Mouse (Mus musculus): ENCODE measurements around the gene Gprc5b. TPM values are rescaled to one million over a fixed set of nuclear protein-coding genes. Genes with fewer than 3 reads are reported as not detected.

Gene Gprc5b
- total and polyA plus RNA-seq, 3 experiments: 0.04 to 0.06 TPM; not detected in 1

- in situ Hi-C loops (cut with MboI; ENCODE audit: low pct_ligation_motif_present, low pct_unique_long_range_greater_than_20kb, low sequenced_read_pairs) (loop anchor here (10.0 kb wide), 1 partner anchor 141 kb away; the partner anchor contains the start of genes Iqck and Knop1), dilution Hi-C loops (cut with MboI; ENCODE audit: extremely low pct_ligation_motif_present, extremely low pct_unique_long_range_greater_than_20kb, low sequenced_read_pairs) (no loop called here)
Observed at GRCm38 (mm10) chr7:118996137-118996837, 1.3 kb upstream of the Gprc5b start.

GRCm38 (mm10) chr7:118995671-118996070 is 660 bp upstream of the Gprc5b start:
- DNase-seq (ENCODE audit: extremely low read depth): no peak
- peaks cover 21% of the 10 kb centered on the region for H3K27me3 ChIP-seq (replicated peaks)
- H3K36me3 ChIP-seq (replicated peaks in 1 of 2; ENCODE audit: control insufficient read depth in 1 of 2, insufficient read depth in 1 of 2, low read length in 1 of 2): no peaks in the 10 kb centered on the region
- H3K4me1 ChIP-seq (ENCODE audit: control insufficient read depth in 1 of 2, insufficient read depth in 2 of 2): peaks cover 0 to 7% of the 10 kb centered on the region in 2 experiments; a peak in 1 of 4 replicates
- TF ChIP-seq UBTF (IDR thresholded peaks at IDR 0.05; ENCODE audit: low read depth, low read length) (no peak), MYC (IDR thresholded peaks at IDR 0.05; ENCODE audit: low read depth, low read length) (no peak), CHD2 (IDR thresholded peaks at IDR 0.05; ENCODE audit: low read length) (no peak), NRF1 (IDR thresholded peaks at IDR 0.05; ENCODE audit: low read depth, low read length) (no peak), POLR2AphosphoS2 (IDR thresholded peaks at IDR 0.05; ENCODE audit: low read depth, low read length) (no peak), EP300 (IDR thresholded peaks at IDR 0.05; ENCODE audit: low read length) (no peak), TCF12 (IDR thresholded peaks at IDR 0.05; ENCODE audit: low read depth, low read length) (no peak), USF2 (conservative IDR thresholded peaks at IDR 0.05; ENCODE audit: low read depth, low read length) (no peak), ZC3H11A (IDR thresholded peaks at IDR 0.05; ENCODE audit: low read depth, low read length) (no peak), IRF4 (IDR thresholded peaks at IDR 0.05; ENCODE audit: low read depth, low read length) (no peak), E2F4 (IDR thresholded peaks at IDR 0.05; ENCODE audit: insufficient replicate concordance, low read depth, low read length) (no peak), JUN (IDR thresholded peaks at IDR 0.05; ENCODE audit: insufficient read depth, low read depth, low read length) (no peak), HCFC1 (IDR thresholded peaks at IDR 0.05; ENCODE audit: low read depth, low read length) (no peak), BHLHE40 (IDR thresholded peaks at IDR 0.05; ENCODE audit: low read depth, low read length) (no peak)
- H3K9ac ChIP-seq (ENCODE audit: insufficient read depth, low read depth): no peak overlapping the region
- peaks cover 4% of the 10 kb centered on the region for H3K9me3 ChIP-seq (replicated peaks; ENCODE audit: low read length)
- H3K4me3 ChIP-seq (replicated peaks in 1 of 3; ENCODE audit: low read depth in 2 of 3, low read length in 2 of 3, poor library complexity in 1 of 3): no peak overlapping the region
- dilution Hi-C loops (cut with MboI; ENCODE audit: extremely low pct_ligation_motif_present, extremely low pct_unique_long_range_greater_than_20kb, low sequenced_read_pairs): no loop called here
- no peak overlapping the region for H3K27ac ChIP-seq (ENCODE audit: insufficient read depth, low read depth)
- H3K4me2 ChIP-seq (ENCODE audit: insufficient read depth, low read depth, poor library complexity, severe bottlenecking): no peak overlapping the region
- H3K79me2 ChIP-seq (replicated peaks; ENCODE audit: control insufficient read depth, extremely low read depth, insufficient read depth, poor library complexity, severe bottlenecking): no peaks in the 10 kb centered on the region
- in situ Hi-C loops (cut with MboI; ENCODE audit: low pct_ligation_motif_present, low pct_unique_long_range_greater_than_20kb, low sequenced_read_pairs): loop anchor here (10.0 kb wide), 1 partner anchor 141 kb away; the partner anchor contains the start of genes Iqck and Knop1

More at GRCm38 (mm10) chr7:118996137-118996837, 1.3 kb upstream of the Gprc5b start:
- Histone ChIP-seq H3K4me3 (replicated peaks in 1 of 3; ENCODE audit: low read depth in 2 of 3, low read length in 2 of 3, poor library complexity in 1 of 3) (no peak overlapping the region), H3K27me3 (replicated peaks) (peaks cover 27% of the 10 kb centered on the region), H3K4me2 (ENCODE audit: insufficient read depth, low read depth, poor library complexity, severe bottlenecking) (no peak overlapping the region), H3K36me3 (replicated peaks in 1 of 2; ENCODE audit: control insufficient read depth in 1 of 2, insufficient read depth in 1 of 2, low read length in 1 of 2) (no peaks in the 10 kb centered on the region), H3K79me2 (replicated peaks; ENCODE audit: control insufficient read depth, extremely low read depth, insufficient read depth, poor library complexity, severe bottlenecking) (no peaks in the 10 kb centered on the region), H3K9me3 (replicated peaks; ENCODE audit: low read length) (peaks cover 4% of the 10 kb centered on the region), H3K9ac (ENCODE audit: insufficient read depth, low read depth) (no peak overlapping the region), H3K4me1 (ENCODE audit: control insufficient read depth in 1 of 2, insufficient read depth in 2 of 2) (peaks cover 0 to 7% of the 10 kb centered on the region in 2 experiments; a peak in 1 of 4 replicates), H3K27ac (ENCODE audit: insufficient read depth, low read depth) (no peak overlapping the region)
- peak; percentile 72 for DNase-seq (ENCODE audit: extremely low read depth)
- TF ChIP-seq ZKSCAN1 (IDR thresholded peaks at IDR 0.05; ENCODE audit: borderline replicate concordance, low read depth, low read length) (no peak), NELFE (IDR thresholded peaks at IDR 0.05; ENCODE audit: low read depth, low read length) (no peak), ZC3H11A (IDR thresholded peaks at IDR 0.05; ENCODE audit: low read depth, low read length) (peak; percentile 67), POLR2A (IDR thresholded peaks at IDR 0.05; ENCODE audit: low read depth, low read length) (no peak), IRF4 (IDR thresholded peaks at IDR 0.05; ENCODE audit: low read depth, low read length) (no peak), UBTF (IDR thresholded peaks at IDR 0.05; ENCODE audit: low read depth, low read length) (no peak), RAD21 (IDR thresholded peaks at IDR 0.05; ENCODE audit: low read depth, low read length) (peak; percentile 98), CTCF (conservative IDR thresholded peaks at IDR 0.05 in 1 of 2, IDR thresholded peaks at IDR 0.05 in 1 of 2; ENCODE audit: low read depth in 2 of 2, low read length in 2 of 2) (peak; percentile 96 to 100), ZMIZ1 (IDR thresholded peaks at IDR 0.05; ENCODE audit: low read depth, low read length) (no peak), SMC3 (IDR thresholded peaks at IDR 0.05; ENCODE audit: low read depth, low read length) (peak; percentile 97), USF1 (IDR thresholded peaks at IDR 0.05; ENCODE audit: low read depth, low read length) (no peak), HCFC1 (IDR thresholded peaks at IDR 0.05; ENCODE audit: low read depth, low read length) (no peak), TBP (conservative IDR thresholded peaks at IDR 0.05; ENCODE audit: low read depth, low read length) (no peak)
